Mouse (Mus musculus) heart, embryonic 15.5 days (tissue): ENCODE data around the gene Ostf1. TPM values are rescaled to one million over a fixed set of nuclear protein-coding genes. Genes with fewer than 3 reads are reported as not detected.

Experiments used
- ATAC-seq: fragments of 200-750 bp; cut with Nextera tagmentation; replicated peaks from 2 replicates; pipeline ENCODE4 v1.8.0; 2017; ENCODE audit warnings: low read depth, moderate TSS enrichment; ENCODE audit not compliant: insufficient number of reproducible peaks, insufficient read depth, low FRiP score
- H3K27ac ChIP-seq: fragments of 300-500 bp; sonication (generic); 2 replicates; pipeline ENCODE4 v1.5.1; 2015; ENCODE audit warnings: mild to moderate bottlenecking, inconsistent platforms
- H3K27me3 ChIP-seq: fragments of 300-500 bp; sonication (generic); 2 replicates; pipeline ENCODE4 v1.6.1; 2015; ENCODE audit warnings: inconsistent platforms
- H3K36me3 ChIP-seq: fragments of 300-500 bp; sonication (generic); 2 replicates; pipeline ENCODE4 v1.6.1; 2015; ENCODE audit warnings: mild to moderate bottlenecking, inconsistent platforms
- H3K4me1 ChIP-seq: fragments of 300-500 bp; sonication (generic); replicated peaks from 2 replicates; pipeline ENCODE4 v1.6.1; 2015; ENCODE audit warnings: inconsistent platforms
- H3K4me2 ChIP-seq: fragments of 300-500 bp; sonication (generic); 2 replicates; pipeline ENCODE4 v1.6.1; 2015; ENCODE audit warnings: inconsistent platforms, mild to moderate bottlenecking, moderate library complexity
- H3K4me3 ChIP-seq: fragments of 300-500 bp; sonication (generic); 2 replicates; pipeline ENCODE4 v1.5.1; 2015; ENCODE audit warnings: mild to moderate bottlenecking, inconsistent platforms
- H3K9ac ChIP-seq: fragments of 300-500 bp; sonication (generic); 2 replicates; pipeline ENCODE4 v1.6.1; 2015; ENCODE audit warnings: mild to moderate bottlenecking, inconsistent platforms
- H3K9me3 ChIP-seq: fragments of 300-500 bp; sonication (generic); replicated peaks from 2 replicates; pipeline ENCODE4 v1.6.1; 2016; ENCODE audit warnings: inconsistent platforms
- WGBS: fragments of 180-500 bp; shearing (Covaris S2); methylation state at CpG from one replicate; pipeline ENCODE4 v1.1.7; 2015; ENCODE audit warnings: mixed read lengths; 5-methylcytosine and 5-hydroxymethylcytosine counted together
- polyA plus RNA-seq: library from polyadenylated mRNA; unstranded; fragments of >200 nt; fragmentation: Nextera tagmentation; extraction: Ambion mirVana; gene quantifications from 2 replicates; pipeline ENCODE4 v1.2.1, GENCODE M21; 2015

Gene Ostf1
- polyA plus RNA-seq, 1 experiment from 2014 or later, result 75.4 TPM

DNA sequence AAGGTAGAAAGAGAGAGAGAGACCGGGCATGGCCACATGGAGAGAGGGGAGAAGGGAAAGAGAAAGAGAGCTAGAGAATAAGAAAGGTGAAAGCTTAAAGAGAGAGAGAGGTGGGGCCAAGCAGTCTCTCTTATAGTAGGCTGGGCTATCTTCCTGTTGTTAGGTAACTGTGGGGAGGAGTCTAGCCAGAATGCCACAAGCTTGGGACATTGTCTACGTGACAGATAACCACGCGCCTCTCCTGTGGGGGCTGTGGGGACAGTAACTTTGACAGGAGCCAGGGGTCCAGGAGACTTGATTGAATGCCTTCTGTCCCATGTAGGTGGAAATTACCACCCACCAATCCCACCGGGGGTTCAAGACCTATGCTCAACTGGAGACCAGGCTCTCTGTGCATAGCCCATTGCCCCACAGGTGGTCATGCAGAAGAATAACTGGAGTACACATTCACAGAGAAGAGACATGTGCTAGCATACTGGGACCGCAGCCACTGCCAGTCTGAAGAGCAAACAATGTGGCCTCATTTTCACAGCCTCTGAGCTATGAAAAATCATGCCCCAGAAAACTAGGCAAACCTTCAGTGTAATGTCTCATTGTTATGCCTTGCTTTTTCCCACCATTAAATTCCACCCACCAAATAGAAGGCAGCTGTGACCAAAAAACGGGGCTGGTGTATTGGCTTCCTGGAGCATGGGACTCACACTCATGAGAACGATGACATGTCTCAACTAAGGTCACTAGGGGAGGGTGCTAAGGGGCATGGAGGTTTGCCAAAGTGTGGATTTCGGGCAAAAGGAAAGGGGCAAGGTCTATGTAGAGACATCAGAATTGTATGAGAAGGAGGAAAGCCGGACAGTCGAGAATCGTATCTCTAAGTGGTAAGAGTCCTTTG lies 63.4 kb downstream of the Ostf1 start:
- no peak overlapping the region for H3K4me2 ChIP-seq
- WGBS, result 82% methylated on average over 12 of the region's 12 CpGs
- ATAC-seq, result no peak

GRCm38 (mm10) chr19:18567501-18567900 lies 64.1 kb downstream of the Ostf1 start:
- H3K9me3 ChIP-seq, result no peaks in the 10 kb centered on the region
- peaks cover 4% of the 10 kb centered on the region; the same call in 1 of the 2 replicates for H3K4me1 ChIP-seq
- H3K36me3 ChIP-seq, result no peaks in the 10 kb centered on the region
- H3K4me2 ChIP-seq, result no peak overlapping the region
- 87% methylated on average over 11 of the region's 11 CpGs for WGBS
- no peak overlapping the region for H3K4me3 ChIP-seq
- no peak overlapping the region for H3K9ac ChIP-seq
- no peak for ATAC-seq
- no peak overlapping the region for H3K27ac ChIP-seq
- no peaks in the 10 kb centered on the region for H3K27me3 ChIP-seq

More for the DNA sequence above, 63.4 kb downstream of the Ostf1 start:
- H3K4me1 ChIP-seq, result peaks cover 4% of the 10 kb centered on the region; the same call in 1 of the 2 replicates
- no peaks in the 10 kb centered on the region for H3K27me3 ChIP-seq
- no peak overlapping the region for H3K9ac ChIP-seq
- H3K36me3 ChIP-seq, result no peaks in the 10 kb centered on the region
- no peak overlapping the region for H3K4me3 ChIP-seq
- H3K9me3 ChIP-seq, result no peaks in the 10 kb centered on the region
- no peak overlapping the region for H3K27ac ChIP-seq

- Histone ChIP-seq H3K4me2 (no peak overlapping the region), H3K4me1 (no peaks in the 10 kb centered on the region), H3K4me3 (no peak overlapping the region), H3K27ac (no peak overlapping the region), H3K9ac (no peak overlapping the region), H3K9me3 (no peaks in the 10 kb centered on the region), H3K27me3 (no peaks in the 10 kb centered on the region), H3K36me3 (no peaks in the 10 kb centered on the region)
- 73% methylated on average over 1 of the region's 1 CpGs for WGBS
- ATAC-seq, result no peak
Observed at GRCm38 (mm10) chr19:18557708-18558107, 73.9 kb downstream of the Ostf1 start.

DNA sequence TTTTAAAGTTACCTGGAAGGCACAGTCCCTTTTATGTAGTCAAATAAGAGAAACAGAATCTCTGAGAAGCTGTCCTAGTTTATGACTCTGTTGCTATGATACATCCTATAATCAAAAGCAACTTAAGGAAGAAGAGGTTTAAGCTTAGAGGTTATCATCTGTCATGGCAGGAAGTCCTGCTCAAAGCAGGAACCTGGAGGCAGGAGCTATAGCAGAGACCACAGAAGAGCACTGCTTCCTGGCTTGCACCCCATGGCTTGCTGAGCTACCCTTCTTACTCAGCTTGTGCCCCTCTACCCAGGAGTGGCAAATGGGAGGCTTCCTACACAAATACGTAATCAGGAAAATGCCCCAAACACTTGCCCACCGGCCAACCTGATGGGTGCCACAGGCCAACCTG lies 76.0 kb downstream of the Ostf1 start:
- Histone ChIP-seq H3K27me3 (no peaks in the 10 kb centered on the region), H3K9me3 (no peaks in the 10 kb centered on the region), H3K36me3 (no peaks in the 10 kb centered on the region), H3K4me1 (no peaks in the 10 kb centered on the region), H3K4me3 (no peak overlapping the region), H3K4me2 (no peak overlapping the region), H3K9ac (no peak overlapping the region), H3K27ac (no peak overlapping the region)
- 73% methylated on average over 2 of the region's 2 CpGs for WGBS
- ATAC-seq, result no peak

DNA sequence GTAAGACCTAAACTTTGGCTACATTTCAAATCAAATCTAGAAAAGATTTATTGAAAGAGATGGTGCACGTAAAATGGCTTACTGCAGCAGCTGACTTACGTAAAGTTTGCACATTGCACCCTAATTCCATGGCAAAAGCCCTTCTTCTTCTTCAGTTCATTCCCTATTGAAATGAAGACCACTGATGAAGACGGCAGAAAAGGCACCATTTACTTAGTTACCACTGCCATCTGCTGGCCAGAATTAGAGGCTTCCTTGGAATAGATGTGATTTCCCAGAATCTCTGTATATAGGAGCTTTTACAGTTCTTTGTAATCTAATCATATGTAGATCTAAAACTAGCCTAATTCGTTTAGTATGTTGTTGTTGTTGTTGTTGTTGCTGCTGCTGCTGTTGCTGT lies 83.0 kb downstream of the Ostf1 start:
- no peaks in the 10 kb centered on the region for H3K4me1 ChIP-seq
- H3K4me3 ChIP-seq, result no peak overlapping the region
- no peak overlapping the region for H3K9ac ChIP-seq
- no peaks in the 10 kb centered on the region for H3K9me3 ChIP-seq
- no peaks in the 10 kb centered on the region for H3K36me3 ChIP-seq
- ATAC-seq, result no peak
- no peak overlapping the region for H3K4me2 ChIP-seq
- H3K27me3 ChIP-seq, result no peaks in the 10 kb centered on the region
- WGBS, result 9% methylated on average over 4 of the region's 4 CpGs
- no peak overlapping the region for H3K27ac ChIP-seq

Other genes with a start within 250 kb of the Ostf1 start
- 6.5 and 7.7 TPM in 2 replicates for gene Nmrk1, start 127 bp upstream of the Ostf1 start, polyA plus RNA-seq
- 23.5 and 25.4 TPM in 2 replicates for gene Carnmt1, start 38.9 kb upstream of the Ostf1 start, polyA plus RNA-seq
- 27.9 TPM in 2 replicates for gene D030056L22Rik, start 81.4 kb upstream of the Ostf1 start, polyA plus RNA-seq
- 0.30 and 0.37 TPM in 2 replicates for gene Trpm6, start 118.2 kb upstream of the Ostf1 start, polyA plus RNA-seq